Mouse (Mus musculus): ENCODE measurements around the gene Pdk3. TPM values are rescaled to one million over a fixed set of nuclear protein-coding genes. Genes with fewer than 3 reads are reported as not detected.
A peak's percentile ranks its signal among the peaks of the same experiment; 100 is the strongest.

The Pdk3 gene
- total RNA-seq (2021) = 1 to 10 TPM; 2.6 to 4.0 TPM
- long read RNA-seq, experiment 1, partial matches to known transcripts = 0 of 2 reads
- long read RNA-seq, experiment 1, other reads (novel, unspliced or antisense) = 0 of 2 reads
- long read RNA-seq, experiment 2, partial matches to known transcripts = 0 of 1 reads
- long read RNA-seq, experiment 2, other reads (novel, unspliced or antisense) = 0 of 1 reads

GRCm38 (mm10) chrX:93831561-93832336 lies at the start of gene Pdk3:
Pdk3 (minus strand) TSS chrX:93832201.
- DNase-seq = peak; percentile 70 to 82

GRCm38 (mm10) chrX:93877634-93878016 lies 45.6 kb upstream of the Pdk3 start:
- peak in 1 of 2 experiments; percentile 2 for DNase-seq

DNA sequence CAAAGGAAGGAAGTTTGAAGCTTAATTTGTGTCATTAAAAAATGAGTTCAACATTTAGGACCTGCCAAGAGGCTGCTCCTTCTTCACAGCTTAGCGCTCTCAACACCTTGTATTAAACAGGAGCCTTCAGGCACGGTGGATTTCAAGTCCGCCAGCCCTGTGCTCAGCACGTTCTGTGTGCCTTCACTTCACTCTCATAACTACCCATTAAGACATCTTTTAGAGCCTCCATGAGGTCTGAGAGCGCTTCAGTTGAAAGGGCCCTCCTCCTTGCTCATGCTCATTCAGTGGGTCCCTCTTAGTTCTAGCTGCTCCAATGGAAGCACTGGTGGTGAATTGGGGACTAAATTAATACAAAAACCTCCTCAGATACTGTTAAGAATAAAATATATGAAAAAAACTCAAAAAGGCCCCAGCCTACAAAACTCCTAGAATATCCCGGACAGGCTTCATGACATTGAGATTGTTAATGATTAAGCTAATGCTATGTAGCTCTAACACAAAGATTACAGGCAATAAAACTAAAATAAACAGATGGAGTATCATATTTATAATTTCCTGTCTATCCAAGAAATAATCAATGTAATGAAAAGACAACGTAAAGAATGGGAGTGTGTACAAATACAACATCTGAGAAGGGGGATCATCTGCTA lies 45.1 kb upstream of the Pdk3 start:
- DNase-seq = no peak

- peak in 1 of 2 experiments; percentile 5 for DNase-seq
Observed at GRCm38 (mm10) chrX:93863393-93863792, 31.4 kb upstream of the Pdk3 start.

GRCm38 (mm10) chrX:93862525-93863086 lies 30.6 kb upstream of the Pdk3 start:
- DNase-seq = no peak

GRCm38 (mm10) chrX:93857756-93858155 lies 25.8 kb upstream of the Pdk3 start:
- no peak for DNase-seq

DNA sequence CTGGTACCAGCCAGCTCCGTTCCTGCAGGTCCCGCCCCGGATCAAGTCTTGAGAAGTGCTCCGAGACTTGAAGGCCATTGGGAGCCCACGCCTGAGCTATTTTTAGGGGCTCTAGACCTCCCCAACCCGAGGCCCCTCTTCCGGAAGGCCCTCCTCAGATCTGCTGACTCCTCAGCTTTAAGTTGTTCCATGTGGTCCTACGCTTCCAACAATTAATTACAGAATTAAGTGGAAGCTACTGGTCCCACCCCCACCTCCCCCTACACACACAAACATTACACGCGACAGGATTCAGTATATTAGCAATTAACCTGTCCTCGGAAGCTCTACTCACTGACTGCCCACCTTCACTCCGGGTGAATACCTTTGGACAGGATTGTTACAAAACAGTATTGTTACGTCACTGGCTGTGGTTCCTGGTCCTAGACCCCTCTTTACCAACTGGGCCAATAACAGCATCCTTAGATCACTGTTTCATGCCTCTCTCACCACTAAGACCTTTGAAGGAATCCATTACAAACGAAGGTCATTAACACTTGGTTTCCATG lies 410 bp upstream of the Pdk3 start:
- DNase-seq = no peak

DNA sequence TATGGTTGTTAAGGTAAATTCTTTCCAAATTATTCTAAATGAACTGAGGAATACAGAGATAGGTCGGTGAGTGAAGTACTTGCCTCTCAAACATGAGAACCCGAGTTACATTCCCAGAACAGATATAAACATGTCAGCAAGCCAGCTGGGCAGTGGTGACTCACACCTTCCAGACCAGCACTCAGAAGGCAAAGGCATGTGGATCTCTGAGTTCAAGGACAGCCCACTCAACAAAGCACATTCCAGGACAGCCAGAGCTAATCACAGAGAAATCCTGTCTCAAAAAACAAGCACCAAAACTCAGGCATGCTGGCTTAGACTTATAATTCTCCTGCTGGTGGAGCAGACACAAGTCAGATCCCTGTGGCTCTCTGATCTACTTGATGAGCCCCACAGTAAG lies 6.2 kb downstream of the Pdk3 start:
- DNase-seq = no peak

GRCm38 (mm10) chrX:93808040-93808439 lies 24.0 kb downstream of the Pdk3 start:
- DNase-seq = no peak

DNA sequence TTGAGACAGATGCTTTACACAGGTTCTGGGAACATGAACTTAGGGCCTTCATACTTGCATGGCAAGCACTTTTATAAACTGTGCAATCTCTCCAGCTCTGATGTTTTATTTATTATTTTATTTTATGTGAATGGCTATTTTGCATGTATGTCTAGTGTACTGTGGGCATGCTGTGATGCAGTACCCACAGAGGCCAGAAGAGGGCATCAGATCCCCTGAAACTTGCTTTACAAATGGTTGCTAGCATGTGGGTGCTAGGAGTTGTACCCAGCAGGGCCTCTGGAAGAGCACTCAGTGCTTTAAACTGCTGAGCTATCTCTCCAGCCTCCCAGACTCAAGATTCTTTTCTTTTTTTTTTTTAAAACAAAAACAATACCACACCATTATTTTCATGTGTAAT lies 38.8 kb downstream of the Pdk3 start:
- DNase-seq = peak; percentile 3 to 59

DNA sequence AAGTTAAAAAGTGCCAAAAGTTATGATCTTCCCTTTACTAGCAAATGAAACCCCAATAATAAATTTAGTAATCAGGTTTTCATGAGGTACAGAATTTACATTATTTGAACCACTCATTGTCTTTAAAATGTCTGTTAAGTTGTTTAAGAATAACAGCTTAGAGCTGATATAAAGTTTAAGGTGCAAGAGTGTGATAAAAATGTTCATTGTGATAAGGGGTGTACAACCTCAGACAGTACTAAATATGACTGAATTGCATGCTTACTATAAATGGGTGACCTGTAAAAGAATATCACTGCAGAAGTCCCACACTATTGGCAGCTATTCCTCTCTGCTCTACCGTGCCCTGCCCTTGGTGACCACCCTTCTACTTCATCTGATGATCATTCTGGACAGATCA lies 42.4 kb downstream of the Pdk3 start:
- DNase-seq = no peak

- DNase-seq = no peak
Observed at GRCm38 (mm10) chrX:93760770-93761169, 71.2 kb downstream of the Pdk3 start.

GRCm38 (mm10) chrX:93756867-93757455 lies 75.0 kb downstream of the Pdk3 start:
- DNase-seq = peak in 1 of 2 experiments; percentile 6

DNA sequence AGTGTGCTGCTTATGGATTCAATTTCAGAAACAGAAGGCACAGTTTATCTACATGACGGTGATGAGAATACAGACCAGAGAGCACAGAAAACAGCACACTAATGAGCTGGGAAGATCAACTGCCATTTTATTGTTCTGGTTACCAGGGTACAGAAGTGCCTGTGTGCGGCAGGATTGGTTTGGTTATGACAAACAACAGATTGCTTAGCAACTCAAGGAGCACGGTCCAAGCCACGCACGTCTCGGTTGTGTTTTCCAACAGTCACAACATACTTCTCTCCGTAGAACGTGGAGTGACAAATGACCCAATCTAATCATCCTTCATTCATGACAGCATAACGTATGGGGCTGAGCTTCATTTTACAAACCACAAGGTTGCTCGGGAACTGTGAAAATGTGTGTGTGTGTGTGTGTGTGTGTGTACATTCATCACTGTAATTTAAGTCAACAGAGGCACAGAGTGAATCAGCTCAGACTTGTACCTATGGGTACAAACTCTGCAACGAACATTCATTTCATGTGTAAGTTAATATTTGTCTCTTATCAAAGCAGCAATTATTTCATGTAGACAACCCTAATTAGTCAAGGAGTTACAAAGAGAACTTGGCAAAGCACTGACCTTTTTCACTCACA lies 76.7 kb downstream of the Pdk3 start:
- DNase-seq = peak in 1 of 2 experiments; percentile 9

DNA sequence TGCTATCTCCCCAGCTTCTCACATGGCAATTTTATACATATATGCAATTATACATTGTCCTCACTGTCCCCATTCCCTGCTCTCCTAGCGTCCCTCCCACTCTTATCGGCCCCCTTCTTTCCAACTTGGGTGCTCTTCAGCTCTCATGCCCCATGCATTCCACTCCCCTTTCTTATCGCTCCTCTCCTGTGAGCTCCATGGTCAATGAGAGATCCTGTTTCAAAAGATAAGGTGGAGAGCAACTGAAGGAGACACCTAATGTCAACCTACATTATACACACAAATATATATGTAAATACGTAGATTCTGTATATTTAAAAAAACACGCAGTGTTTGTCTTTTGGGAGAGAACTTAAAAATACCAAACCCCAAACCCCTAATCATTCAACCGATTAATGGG lies 81.4 kb downstream of the Pdk3 start:
- no peak for DNase-seq

DNA sequence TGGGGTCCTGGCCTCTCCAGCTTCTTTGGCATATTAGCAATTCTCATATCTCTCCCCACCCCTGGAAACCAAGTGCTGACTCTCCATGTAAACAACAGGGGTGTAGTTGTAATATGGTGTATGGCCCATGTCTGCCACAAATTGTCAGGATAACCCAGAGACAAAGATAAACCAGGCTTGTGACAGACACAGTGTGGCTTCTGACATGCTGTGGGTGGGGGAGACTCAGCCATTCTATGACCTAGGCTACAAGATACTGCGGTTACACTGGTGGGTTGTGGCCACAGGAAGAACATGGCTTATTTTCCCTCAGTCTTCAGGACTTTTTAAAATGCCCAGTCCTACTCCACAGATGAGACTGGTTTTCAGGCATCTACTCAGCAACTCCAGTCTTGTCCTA lies 82.8 kb downstream of the Pdk3 start:
- DNase-seq = no peak

DNA sequence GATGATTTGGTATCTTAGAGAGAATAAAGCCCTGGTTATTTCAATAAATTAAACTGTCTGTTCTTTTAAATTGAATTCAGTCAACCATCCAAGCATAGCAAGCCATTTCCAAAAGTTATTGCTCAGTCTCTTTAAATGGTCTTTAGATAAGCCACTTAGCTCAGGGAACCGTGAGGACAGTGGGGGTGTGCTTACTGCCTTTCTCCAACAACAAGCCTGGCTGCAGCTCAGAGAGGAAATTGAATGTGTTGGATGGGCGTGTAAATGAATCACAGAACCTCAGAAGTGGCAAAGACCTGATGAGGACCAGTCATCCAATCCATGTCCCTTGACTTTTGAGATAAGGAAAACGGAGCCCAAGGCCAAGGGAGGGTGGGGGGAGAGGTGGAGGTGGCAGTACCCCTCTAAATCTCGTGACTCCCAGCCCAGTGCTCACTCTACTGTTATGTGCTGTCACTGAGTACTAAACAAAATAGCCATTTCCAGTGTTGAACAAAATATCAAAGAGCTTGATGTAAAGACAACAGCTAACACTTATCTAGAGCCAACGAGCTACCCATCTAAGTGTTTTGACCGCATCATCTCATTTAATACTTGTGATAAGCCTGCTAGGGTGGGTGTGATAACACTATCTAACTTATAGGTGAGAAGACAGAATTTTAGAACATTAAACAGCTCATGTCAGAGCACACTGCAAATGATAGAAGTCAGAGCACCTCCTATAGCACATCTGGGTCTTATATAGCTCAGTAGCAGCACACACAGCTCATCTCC lies 98.8 kb downstream of the Pdk3 start:
- DNase-seq = no peak

- DNase-seq = no peak
Observed at GRCm38 (mm10) chrX:93732407-93732806, 99.6 kb downstream of the Pdk3 start.

- no peak for DNase-seq
Observed at GRCm38 (mm10) chrX:93730854-93731253, 101.1 kb downstream of the Pdk3 start.

- DNase-seq = no peak
Observed at GRCm38 (mm10) chrX:93729529-93729928, 102.5 kb downstream of the Pdk3 start.
